Mouse (Mus musculus) urinary bladder, postnatal 14 days (tissue): ENCODE measurements at regions not wholly inside any gene's neighbourhood (a gene's known extent, or its start where the extent isn't known, plus 50 kb on each side); places are given as distances from the start of the nearest gene placed in this dataset.

Experiments used
- DNase-seq: peaks from one replicate; pipeline ENCODE4 v3.0.0; 2021; ENCODE audit warnings: low spot score

DNA sequence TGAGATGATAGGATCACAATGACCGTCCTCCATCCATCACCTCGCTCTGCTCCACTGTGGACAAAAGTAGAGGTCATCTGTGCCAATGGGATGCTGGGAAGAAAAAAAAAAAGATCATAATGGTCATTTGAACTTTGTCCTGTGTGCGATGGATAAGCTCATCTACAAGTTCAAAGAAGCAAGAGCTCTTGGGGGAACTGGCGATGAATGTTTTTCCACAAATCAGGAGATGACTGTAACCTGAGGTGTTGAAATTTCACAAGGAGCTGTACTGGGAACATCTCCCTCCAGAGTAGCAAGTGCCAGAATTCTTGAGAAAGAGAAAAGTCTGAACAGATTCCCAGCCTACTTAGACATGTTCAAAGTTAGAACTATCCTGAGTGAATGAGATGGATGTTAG lies 287.0 kb downstream of the Tns3 start:
- no peak for DNase-seq

DNA sequence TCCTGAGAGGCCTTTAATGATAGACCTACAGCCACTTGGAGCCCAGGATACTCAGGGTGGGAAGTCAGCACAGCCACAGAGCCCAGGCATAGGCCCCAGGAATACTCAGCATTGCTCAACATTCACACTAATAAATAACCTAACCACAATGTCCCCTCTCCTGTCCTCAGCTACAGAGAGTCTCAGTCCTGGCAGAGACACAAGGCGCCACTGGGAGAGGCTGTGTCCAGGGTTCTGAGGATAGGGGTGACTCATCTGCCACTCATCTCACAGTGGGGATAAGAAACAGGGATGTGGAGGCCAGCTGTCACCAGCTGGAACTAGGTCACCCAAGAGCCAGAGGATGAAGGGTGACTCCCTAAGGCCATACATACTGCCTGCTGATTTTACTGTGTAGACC lies 298.8 kb downstream of the Tns3 start:
- no peak for DNase-seq

DNA sequence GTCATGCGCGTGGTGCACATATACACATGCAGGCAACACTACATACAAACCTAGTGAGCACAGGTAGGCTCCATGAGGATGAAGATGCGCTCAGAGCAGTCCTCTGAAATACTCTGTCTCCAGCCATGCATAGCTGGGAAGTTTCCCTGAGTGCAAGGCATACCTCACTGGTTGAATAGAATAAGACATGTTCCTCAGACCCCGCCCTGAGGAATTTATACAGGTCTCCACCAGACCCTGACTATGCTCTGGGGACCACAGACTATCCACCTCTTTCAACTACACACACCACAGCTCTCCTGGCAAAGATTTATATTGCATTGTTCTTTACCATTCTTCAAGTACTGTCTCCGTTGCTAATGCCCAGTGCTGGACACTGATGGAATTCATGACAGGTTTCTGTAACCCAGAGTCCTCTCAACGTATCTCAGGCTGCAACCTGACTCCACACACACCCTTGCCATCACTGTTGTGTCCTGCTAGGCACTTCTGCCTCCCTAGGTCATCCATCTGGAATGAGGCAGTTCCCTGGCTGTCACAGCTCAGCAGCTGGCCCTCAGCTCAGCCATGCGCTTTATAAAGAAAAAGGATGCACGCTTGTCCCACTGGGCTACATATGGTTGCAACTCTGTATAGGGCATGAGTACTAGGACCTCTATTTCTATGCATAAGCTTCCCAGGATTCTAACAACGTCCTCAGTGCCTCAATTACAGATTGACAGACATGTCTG lies 299.5 kb downstream of the Tns3 start:
- no peak for DNase-seq

DNA sequence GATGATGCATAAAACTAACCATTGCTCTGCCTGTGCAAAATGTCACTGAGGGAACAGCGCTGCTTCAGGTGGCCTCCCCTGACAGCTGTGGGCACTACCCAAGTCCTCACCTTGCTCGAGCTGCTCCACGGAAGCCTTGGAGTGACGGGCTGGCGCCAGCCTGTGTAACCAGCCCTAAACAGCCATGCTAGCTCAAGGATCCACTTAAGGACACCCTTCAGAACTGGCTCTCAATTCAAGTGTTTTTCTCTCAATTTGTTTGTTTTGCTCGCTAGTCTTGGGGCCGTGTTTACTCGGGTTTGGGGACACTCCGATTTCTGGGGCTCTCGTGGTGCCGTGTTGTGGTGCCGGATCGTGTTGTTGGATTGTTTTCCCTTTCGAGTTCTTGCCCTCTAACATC lies 319.4 kb downstream of the Tns3 start:
- no peak for DNase-seq

DNA sequence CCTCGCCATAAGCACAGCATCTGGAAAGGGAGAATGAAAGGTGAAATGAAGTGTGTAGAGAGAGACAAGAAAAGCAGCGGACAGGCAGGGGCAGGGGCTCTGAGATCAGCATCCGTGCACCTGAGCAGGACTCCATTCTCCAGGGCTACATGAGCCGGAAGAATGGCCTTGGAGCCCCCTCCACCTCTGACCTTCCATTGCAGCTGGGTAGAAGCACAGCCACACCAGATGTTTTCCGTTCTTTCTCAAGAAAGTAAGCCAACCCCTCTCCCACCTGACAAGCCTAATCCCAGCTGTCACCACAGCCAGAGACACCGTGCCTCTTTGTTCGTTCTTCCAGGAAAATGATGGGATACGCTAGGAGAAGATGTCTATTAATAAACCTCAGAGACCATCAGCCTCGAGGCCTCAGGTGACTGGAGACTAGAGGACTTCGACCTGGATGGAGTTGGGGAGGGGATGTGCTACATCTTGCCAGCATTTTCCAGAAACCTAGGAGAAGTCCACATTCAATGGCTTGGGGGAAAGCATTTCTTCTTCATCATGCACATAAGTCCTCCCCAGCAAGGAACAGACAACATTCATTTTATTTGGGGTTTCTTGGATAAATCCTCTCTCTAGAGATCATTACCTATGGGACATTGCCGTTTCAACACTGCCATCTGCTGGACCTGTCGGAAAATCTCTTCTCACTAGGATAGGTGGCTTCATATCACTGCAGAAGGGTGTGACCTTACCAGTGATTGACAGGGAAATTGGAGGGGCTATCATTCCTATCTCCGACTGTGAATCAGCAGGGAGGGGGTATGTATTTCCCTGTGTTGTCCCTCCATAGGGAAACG lies 361.8 kb downstream of the Tns3 start:
- DNase-seq: peak; percentile 45

DNA sequence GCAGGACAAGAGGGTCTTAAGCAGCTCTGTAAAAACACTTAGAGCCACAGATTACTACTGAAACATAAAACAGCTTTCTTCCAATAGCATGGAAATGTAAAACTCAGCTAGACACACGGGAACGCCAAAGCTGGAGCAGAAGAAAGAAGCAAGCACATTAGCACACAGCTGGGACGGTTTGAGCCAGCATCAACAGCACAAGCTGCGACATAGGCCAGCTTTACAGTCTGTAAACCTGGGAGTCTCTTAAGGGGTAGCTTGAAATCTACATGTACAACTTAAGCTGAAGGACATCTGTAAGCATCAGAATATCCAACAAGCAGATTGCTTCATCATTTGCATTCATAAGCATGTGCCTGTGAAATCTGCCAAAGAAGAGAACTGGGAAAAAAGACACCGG lies 366.9 kb downstream of the Tns3 start:
- no peak for DNase-seq

DNA sequence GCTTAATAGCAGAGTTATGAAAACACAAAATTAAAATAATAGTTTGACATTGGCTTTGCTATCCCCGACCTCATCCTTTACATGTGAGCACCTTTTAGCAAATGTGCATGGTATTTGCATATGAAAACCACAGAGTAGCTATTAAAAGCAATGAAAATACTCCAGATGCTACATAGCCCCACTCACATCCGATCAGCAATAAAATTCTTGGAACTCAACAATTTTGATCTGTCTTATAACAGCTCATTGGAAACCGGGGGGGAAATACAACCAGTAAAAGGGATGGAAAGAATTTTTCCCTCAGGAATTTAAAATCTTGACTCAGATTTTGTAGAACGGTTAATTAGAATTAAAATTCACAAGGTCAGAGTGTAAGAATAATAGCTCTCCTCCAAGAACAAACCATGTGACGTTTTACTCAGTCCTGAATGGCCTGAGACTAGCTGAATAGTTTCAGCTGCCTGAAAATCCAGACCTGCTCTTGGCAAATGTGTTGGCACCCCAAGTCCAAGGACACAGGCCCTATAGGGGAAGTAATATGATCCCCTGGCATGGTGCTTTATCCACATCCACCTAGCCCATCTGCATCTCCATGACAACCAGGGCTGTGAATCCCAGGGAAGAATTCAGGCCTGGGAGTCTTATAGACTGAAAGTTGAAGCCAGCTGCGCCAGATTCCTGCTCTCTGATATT lies 370.9 kb downstream of the Tns3 start:
- no peak for DNase-seq

DNA sequence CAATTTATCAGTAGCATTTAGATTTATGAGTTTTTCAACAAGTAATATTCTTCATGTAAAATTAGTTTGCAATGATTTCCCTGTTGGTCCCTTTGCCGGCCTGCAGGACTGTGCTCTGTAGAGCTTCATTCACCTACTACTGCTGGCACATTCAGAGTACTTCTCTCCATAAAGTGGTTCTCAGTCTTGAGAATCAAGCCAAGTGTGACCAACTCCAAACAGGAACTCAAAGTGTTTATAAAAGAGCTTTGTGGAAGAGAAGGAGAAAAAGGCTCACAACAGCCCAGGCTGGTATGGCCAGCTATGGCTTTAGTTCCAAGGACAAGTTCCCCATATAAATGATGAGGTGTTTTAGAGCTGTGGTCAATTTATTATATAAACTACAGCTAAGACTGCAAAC lies 379.1 kb downstream of the Tns3 start:
- no peak for DNase-seq

DNA sequence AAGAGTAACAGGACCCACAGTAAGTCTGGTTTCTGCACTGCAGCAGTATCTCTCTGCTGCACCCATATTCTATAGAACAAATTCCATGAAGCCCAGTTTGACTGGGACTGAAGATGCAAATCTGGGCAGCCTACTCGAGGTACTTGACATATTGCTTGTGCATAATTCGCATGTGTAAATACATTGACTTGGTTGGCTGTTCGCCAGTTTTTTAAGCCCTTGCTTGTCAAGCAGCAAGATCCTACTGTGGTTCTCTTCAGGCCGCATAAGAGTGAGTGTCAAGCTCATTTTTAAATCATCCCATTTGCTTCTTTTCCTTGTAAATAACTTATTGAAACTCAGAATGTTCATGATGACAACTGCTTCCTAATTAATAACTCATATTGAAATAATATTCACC lies 389.1 kb downstream of the Tns3 start:
- no peak for DNase-seq

DNA sequence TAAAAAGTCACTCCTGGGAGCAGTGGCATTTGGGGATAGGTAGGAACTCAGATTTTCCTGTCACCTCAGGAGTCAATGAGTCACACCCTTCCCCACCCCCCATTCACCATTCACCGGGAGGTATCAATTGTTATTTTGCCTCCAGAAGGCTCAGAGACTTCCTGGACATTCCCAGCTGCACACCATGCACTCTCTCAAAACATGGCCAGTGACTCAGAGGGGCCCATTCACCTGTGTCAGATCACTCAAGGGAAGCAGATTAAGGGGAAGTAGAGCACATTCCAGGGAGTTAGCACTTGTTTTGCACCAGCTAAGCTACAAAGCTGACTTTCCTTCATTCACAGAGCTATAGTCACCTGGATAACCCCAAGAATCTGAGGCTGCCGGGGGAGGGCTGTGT lies 395.2 kb downstream of the Tns3 start:
- DNase-seq: no peak

DNA sequence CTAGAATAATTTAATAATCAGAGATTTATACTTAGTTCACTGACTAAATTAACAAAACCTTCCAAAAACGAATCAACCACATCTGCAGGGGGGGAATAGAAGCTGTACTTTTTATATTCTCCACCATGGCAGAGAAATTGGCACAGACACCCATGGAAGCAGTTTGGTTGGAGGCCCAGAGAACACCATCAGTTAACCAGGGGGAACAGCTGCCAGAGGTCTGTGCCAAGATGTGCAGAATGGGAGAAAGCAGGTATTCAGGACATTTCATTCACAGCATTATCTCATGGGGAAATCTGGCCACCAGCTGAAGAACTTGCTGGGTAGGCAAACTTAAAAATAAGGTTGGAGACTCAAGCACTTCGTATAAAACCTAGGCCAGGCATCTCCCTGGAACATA lies 410.3 kb downstream of the Tns3 start:
- DNase-seq: no peak

DNA sequence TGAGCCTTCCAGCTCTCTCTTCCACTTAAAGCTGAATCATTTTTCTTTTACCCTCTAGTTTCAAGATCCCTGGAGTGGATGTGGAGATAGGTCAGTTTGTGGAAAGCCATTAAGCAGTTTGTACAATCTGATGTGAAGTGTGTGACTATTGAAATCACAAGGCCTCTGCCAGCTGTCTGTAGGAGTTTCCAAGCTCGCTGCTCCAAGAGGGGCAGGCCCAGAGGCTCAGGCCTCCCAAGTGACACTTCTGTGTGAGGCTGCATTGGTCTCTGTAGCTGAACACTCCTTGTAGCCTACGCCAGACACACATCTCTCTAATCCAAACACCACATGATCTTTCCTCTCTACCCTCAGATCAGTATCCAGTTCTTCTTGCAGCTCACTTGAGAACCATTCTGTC lies 413.0 kb downstream of the Tns3 start:
- no peak for DNase-seq

DNA sequence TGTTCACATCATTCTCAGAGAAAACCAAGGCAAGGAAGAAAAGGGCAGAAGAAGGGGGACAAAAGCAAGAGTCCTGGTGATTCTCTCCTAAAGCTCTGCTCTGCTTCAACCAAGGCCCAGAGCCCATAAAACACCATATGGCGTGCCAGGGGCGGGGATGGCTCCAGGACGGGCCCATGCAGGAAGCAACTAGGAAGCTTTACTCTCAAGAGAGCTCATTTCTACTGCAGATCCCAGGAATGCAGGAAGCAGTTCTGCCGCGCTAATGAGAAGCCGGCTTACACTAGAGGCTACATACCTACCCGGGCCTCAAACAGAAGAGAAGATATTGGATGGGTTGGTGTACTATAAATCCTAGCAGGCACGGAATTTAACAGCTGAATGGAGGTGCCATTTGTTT lies 414.9 kb downstream of the Tns3 start:
- DNase-seq: no peak

DNA sequence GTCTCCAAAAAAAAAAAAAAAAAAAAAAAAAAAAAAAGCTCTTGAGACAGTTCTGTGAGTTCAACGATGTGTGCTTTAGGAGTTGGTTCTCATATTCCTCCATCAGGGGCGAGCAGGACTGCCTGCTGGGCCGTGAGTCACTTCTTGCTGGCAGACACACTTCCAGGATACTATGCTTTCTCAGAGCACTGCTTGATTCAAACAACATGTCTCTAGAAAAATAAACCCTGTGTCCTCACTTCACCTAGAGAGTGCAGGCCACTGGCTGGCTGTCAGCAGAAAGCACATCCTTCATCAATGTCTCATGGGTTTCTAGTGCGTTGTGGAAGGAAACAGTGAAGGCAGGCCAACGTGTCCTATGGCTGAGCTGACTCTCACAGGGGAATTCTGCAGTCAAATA lies 416.8 kb downstream of the Tns3 start:
- DNase-seq: peak; percentile 24

DNA sequence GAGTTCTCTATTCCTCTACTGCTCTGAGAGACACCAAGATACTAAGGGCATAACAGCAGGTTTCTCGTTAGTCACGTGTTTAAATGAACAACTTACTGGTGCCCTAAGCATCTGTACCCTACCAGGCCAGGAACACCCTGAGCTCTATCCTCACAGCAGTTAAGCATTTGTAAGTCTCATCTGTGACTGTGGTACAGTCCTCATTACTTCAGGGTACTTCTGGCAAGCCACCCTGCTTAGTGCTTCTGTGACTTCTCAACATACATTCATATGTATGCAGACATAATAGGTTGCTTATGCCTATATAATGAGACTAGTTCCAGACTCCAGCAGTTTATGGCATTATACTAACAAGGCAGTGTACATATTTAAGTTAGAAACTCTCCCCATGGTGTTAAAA lies 417.3 kb downstream of the Tns3 start:
- no peak for DNase-seq

DNA sequence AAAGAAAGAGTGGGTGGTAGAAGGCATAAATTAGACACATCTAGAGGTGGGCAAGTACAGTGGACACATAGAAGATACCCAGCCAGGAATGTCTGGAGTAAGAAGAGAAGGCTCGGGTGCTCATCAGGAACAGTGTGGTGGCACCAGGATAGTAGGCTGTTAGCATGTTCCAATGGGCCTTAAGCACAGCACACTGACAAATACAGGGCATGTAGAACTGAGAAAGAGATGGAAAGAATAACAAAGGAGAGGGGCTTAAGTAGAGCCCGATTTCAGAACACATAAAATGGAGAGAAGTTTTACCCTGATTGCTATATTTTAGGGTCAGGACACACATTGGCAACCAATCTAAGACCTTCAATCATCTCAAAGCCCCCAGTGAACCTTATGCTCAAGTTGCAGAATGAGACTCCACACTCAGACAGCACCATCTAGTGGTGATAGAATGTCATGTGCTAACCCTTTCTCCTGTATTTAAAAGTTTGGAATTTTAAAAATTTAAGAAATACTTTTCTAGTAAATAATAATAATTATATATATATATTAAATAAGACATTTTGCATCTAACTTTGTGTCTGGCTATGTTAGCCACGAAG lies 418.8 kb downstream of the Tns3 start:
- DNase-seq: no peak

DNA sequence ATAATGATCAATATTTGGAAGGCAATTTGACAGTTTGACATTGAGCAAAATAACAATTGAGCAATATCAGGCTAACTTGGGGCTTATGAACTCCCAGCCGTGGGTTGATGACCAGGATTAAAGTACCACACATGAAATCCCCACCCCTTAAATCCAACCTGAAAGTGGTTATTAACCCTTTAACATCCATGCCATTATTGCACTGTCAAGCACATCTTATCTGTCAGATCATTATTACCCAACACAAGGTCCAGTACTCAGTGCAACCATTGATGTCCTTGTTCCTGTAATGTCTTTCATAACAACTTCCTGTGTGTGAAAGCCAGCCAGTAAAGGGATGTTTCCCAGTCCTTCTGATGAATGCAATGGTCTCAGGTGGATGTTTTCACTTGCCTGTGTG lies 425.8 kb downstream of the Tns3 start:
- DNase-seq: no peak

DNA sequence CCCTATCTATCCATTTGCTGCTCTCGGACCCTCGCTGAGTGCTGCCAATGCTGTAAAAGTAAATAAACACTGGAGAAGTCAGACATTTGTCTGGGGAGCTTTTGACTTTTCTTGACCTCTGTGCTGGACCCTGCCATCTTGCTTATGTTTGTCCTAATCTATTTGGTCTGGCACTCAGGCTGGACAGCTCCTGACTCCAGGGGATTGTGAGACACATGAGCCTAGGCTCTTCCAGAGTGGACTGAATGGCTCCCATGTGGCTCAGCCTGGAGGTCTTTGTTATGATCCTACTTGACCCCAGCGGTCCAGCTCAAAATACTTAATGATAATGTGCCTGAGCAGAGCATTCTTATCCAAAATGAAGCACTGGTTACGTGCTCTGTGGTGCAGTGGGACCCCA lies 426.8 kb downstream of the Tns3 start:
- DNase-seq: no peak

DNA sequence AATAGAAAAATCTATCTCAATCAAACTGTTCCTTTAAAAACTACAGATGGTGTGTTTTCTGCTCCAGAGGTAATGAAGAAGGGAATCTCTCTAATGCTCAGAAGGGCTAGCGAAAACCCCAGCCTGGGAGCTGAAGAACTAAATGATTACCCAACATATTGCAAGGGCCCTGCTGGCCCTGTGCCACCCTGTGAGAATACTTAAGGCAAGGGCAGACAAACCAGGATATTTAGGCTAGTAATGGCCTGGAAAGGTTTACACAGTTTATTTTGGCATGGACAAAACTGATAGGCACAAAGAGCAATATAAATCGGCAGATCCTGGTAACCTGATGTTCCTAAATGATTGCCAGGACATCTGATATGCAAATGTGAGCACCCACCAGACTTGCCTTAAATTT lies 428.3 kb downstream of the Tns3 start:
- no peak for DNase-seq

DNA sequence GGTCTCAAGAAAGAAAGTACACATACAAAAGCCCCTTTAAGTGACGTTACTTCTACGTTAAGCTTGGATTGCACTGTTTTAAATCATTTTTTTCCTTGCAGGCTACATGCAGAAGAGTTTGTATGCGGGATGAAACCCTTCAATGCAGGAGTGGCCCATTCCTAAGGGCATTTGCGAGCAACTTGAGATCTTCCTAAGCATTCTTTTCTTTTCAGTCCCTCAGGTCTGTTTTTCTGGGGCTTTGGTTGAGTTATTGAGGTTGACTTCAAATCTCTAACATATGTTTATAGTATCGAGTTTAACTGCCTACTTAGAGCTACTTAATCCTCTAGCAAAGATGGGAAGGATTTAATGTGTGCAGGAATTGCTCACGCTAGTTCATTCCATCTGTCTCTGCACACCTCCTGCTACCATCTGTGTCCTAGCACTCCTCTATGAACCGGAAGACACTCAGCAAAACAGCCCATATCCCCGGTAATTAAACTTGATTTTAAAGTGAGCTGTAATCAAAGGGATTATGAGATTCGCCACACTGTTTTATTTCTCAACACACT lies 431.6 kb downstream of the Tns3 start:
- DNase-seq: no peak

DNA sequence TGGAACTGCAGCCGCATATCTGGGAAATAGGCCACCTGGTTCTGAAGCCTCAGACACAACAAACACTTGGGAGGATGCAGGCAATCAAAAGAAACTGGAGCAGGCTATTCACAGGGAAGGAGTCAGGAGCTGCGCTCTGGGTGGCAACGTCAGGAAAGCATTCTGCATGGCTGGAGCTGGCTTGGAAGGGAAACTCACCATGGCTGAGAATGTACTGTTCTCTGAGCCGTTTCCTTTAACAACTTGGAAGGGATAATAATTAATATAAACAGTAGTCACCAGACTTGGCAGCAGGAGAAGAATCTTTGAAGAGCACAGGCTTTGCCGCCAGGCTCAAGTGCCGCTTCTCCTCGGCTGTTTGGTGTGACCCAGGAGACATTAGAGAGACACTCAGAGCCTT lies 434.5 kb downstream of the Tns3 start:
- no peak for DNase-seq

DNA sequence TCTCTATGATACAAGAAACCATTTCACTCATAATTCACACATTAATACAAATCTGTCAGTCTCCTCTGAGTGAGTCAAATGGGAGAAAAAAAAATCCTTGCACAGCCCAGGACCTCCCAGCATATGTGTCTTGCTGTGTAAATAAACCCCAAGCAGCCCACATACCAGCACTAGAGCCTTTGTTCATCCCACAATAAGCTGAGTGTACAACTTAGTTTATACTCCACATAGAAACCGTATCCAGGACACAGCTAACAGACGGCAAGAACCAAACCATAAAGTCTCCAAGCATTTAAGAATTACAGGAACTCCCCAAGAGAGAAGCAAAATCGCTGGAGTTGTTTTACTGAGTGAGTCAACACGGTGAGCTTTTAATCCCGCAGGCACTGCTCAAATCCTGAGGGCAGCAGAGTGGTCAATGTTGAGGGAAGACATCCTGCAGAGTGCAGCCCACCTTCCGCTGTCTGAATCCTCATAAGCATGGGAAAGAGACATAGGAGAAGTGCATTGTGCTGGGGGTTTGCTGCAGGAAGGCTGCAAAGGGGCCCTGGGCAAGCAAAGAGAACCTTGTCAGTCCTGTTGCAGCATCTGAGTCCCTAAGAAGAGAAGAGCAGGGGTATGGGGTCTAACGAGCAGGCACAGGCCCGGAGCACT lies 436.4 kb downstream of the Tns3 start:
- no peak for DNase-seq
